Comparison of ENCODE assay signal across 37 mouse cellular contexts in the genomic region with DNA sequence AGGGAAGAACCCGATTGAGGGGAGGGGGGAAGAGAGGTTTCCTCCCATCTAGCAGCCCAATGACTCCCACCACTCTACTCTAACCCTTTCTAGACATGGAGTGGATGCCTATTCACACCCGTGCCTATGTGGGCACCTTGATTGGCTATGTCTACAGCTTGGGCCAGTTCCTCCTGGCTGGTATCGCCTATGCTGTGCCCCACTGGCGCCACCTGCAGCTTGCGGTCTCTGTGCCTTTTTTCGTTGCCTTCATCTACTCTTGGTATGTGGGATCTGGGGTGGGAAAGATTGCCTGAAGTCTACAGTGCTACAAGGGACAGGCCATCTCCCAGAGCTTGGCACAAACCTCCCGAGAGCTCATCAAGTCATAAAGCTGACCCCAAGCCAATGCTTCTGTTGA. TPM values are rescaled to one million over a fixed set of nuclear protein-coding genes. Genes with fewer than 3 reads are reported as not detected.
DNase-seq lines count a peak whose midpoint lies in the region; ATAC-seq and TF ChIP-seq lines count a peak whose summit lies in the region.
"Had no signal": no experiment of that assay in that cellular context is flagged by ENCODE, and none has a peak within 500 bp of the region (broad histone marks: within the 10 kb centered on the region; RNA-seq: fewer than 3 reads in every experiment).

No protein-coding gene starts in this region.

- H3K4me1 ChIP-seq in kidney, embryonic 16.5 days (ENCODE audit: insufficient read depth, low read length): no peaks in the 10 kb centered on the region
- no peaks in the 10 kb centered on the region for H3K4me1 ChIP-seq in lung, embryonic 14.5 days (ENCODE audit: insufficient read depth)
- H3K4me1 ChIP-seq: embryonic facial prominence, embryonic 12.5 days; forebrain, embryonic 15.5 days; heart, embryonic 10.5 days; heart, embryonic 15.5 days; midbrain, embryonic 13.5 days; neural tube, embryonic 13.5 days had no signal

- no peak for ATAC-seq in kidney, embryonic 16.5 days (ENCODE audit: low FRiP score, low TSS enrichment)
- ATAC-seq in lung, embryonic 14.5 days (ENCODE audit: insufficient read depth): no peak
- ATAC-seq: activated CD4-positive, CD25-positive, alpha-beta regulatory T cell, adult 4 months; forebrain, embryonic 15.5 days; hindbrain, embryonic 16.5 days; lung, postnatal 0 days; midbrain, embryonic 13.5 days had no signal

- H3K4me2 ChIP-seq in kidney, embryonic 16.5 days (replicated peaks; ENCODE audit: low read depth, low read length): no peak overlapping the region
- H3K4me2 ChIP-seq in lung, embryonic 14.5 days: no peak overlapping the region
- H3K4me2 ChIP-seq: embryonic facial prominence, embryonic 12.5 days; forebrain, embryonic 15.5 days; heart, embryonic 15.5 days; midbrain, embryonic 13.5 days; neural tube, embryonic 13.5 days had no signal

- peak; percentile 18 for DNase-seq in kidney, postnatal 10 days
- DNase-seq in lung, embryonic 14.5 days: no peak
- DNase-seq in lung, postnatal 14 days: no peak
- peak; percentile 12 for DNase-seq in ES-CJ7 (ENCODE audit: low read depth, low spot score)
- DNase-seq in kidney, postnatal 4 days: peak; percentile 30 to 34
- DNase-seq in cerebellum, postnatal 25 days: no peak
- DNase-seq in adrenal gland, postnatal 14 days: no peak
- DNase-seq: adrenal gland, adult 2 months; cerebellum, adult 2 months; cerebellum, postnatal 36 days; gastrocnemius, postnatal 25 days; heart, adult 11 months; layer of hippocampus, postnatal 36 days; left cerebral cortex, postnatal 4 days had no signal

- H3K9me3 ChIP-seq in kidney, embryonic 16.5 days (ENCODE audit: low read length): no peaks in the 10 kb centered on the region
- no peaks in the 10 kb centered on the region for H3K9me3 ChIP-seq in lung, embryonic 14.5 days (ENCODE audit: low read depth, low read length)
- H3K9me3 ChIP-seq: embryonic facial prominence, embryonic 12.5 days; forebrain, embryonic 10.5 days; forebrain, embryonic 15.5 days; heart, embryonic 10.5 days; heart, embryonic 15.5 days; midbrain, embryonic 13.5 days; neural tube, embryonic 13.5 days had no signal

- H3K36me3 ChIP-seq in kidney, embryonic 16.5 days (ENCODE audit: insufficient read depth, low read length): no peaks in the 10 kb centered on the region
- H3K36me3 ChIP-seq in lung, embryonic 14.5 days (ENCODE audit: insufficient read depth): no peaks in the 10 kb centered on the region
- H3K36me3 ChIP-seq: embryonic facial prominence, embryonic 12.5 days; forebrain, embryonic 10.5 days; forebrain, embryonic 15.5 days; heart, embryonic 10.5 days; heart, embryonic 15.5 days; midbrain, embryonic 13.5 days; neural tube, embryonic 13.5 days had no signal

- H3K4me3 ChIP-seq in kidney, embryonic 16.5 days (ENCODE audit: low read length): no peak overlapping the region
- no peak overlapping the region for H3K4me3 ChIP-seq in lung, embryonic 14.5 days (ENCODE audit: low read depth, low read length)
- H3K4me3 ChIP-seq: embryonic facial prominence, embryonic 12.5 days; forebrain, embryonic 10.5 days; forebrain, embryonic 15.5 days; heart, embryonic 10.5 days; heart, embryonic 15.5 days; midbrain, embryonic 13.5 days; neural tube, embryonic 13.5 days had no signal

- H3K27ac ChIP-seq in kidney, embryonic 16.5 days (ENCODE audit: low read length): no peak overlapping the region
- no peak overlapping the region for H3K27ac ChIP-seq in lung, embryonic 14.5 days (ENCODE audit: low read depth)
- H3K27ac ChIP-seq: embryonic facial prominence, embryonic 12.5 days; forebrain, embryonic 10.5 days; forebrain, embryonic 15.5 days; heart, embryonic 10.5 days; heart, embryonic 15.5 days; macrophage; midbrain, embryonic 13.5 days; neural tube, embryonic 13.5 days had no signal

- TF ChIP-seq CTCF in lung, embryonic 14.5 days (IDR thresholded peaks at IDR 0.05; ENCODE audit: low read depth): peak; percentile 13; the same call in 1 of the 2 replicates

- H3K9ac ChIP-seq in kidney, embryonic 16.5 days (replicated peaks; ENCODE audit: low read length): no peak overlapping the region
- no peak overlapping the region for H3K9ac ChIP-seq in lung, embryonic 14.5 days
- H3K9ac ChIP-seq: embryonic facial prominence, embryonic 12.5 days; forebrain, embryonic 15.5 days; heart, embryonic 15.5 days; midbrain, embryonic 13.5 days; neural tube, embryonic 13.5 days had no signal

- no peaks in the 10 kb centered on the region for H3K27me3 ChIP-seq in kidney, embryonic 16.5 days (ENCODE audit: insufficient read depth, low read length)
- H3K27me3 ChIP-seq in lung, embryonic 14.5 days (ENCODE audit: insufficient read depth, low read length): no peaks in the 10 kb centered on the region
- H3K27me3 ChIP-seq: embryonic facial prominence, embryonic 12.5 days; forebrain, embryonic 15.5 days; heart, embryonic 15.5 days; midbrain, embryonic 13.5 days; neural tube, embryonic 13.5 days had no signal

- WGBS in kidney, embryonic 16.5 days: 94% methylated on average over 7 of the region's 7 CpGs
- 87% methylated on average over 7 of the region's 7 CpGs for WGBS in lung, embryonic 14.5 days

RNA-seq across cellular contexts. Expression of a gene that starts 3.3 kb away (rescaled TPM):
- polyA plus RNA-seq in kidney, embryonic 16.5 days (2015; fragmentation: Nextera tagmentation; extraction: Ambion mirVana): 48.8 and 59.4 TPM in 2 replicates
- polyA plus RNA-seq in lung, embryonic 14.5 days (2014; fragmentation: Nextera tagmentation; extraction: Ambion mirVana): not detected in 2 replicates
- not detected in 2 replicates for total RNA-seq in adrenal gland, postnatal 14 days (2021)
- total RNA-seq: adrenal gland, adult 2 months; CH12.LX; gastrocnemius, adult 18-20 months; gastrocnemius, postnatal 25 days; heart, postnatal 25 days; megakaryocyte-erythroid progenitor cell, adult 5-6 weeks had no signal
- polyA plus RNA-seq: activated CD4-positive, CD25-positive, alpha-beta regulatory T cell, adult 4 months; adrenal gland, adult 2 months; C2C12; forebrain, embryonic 10.5 days; heart, embryonic 15.5 days; intestine, embryonic 14.5 days; liver, embryonic 16.5 days; lung, postnatal 0 days; macrophage; stomach, embryonic 14.5 days; testis, adult 2 months; thymus, postnatal 0 days; urinary bladder, adult 2 months had no signal

RNA-seq across cellular contexts. Expression of a gene that starts 30.0 kb away (rescaled TPM):
- polyA plus RNA-seq in kidney, embryonic 16.5 days (2015; fragmentation: Nextera tagmentation; extraction: Ambion mirVana): 15.7 and 16.3 TPM in 2 replicates
- not detected in 2 replicates for polyA plus RNA-seq in lung, embryonic 14.5 days (2014; fragmentation: Nextera tagmentation; extraction: Ambion mirVana)
- total RNA-seq in adrenal gland, postnatal 14 days (2021): 0.15 and 0.53 TPM in 2 replicates
- total RNA-seq: CH12.LX; gastrocnemius, adult 18-20 months; gastrocnemius, postnatal 25 days; heart, postnatal 25 days; megakaryocyte-erythroid progenitor cell, adult 5-6 weeks had no signal
- polyA plus RNA-seq: C2C12; macrophage; stomach, embryonic 14.5 days; urinary bladder, adult 2 months had no signal

RNA-seq across cellular contexts. Expression of a gene that starts 42.5 kb away (rescaled TPM):
- polyA plus RNA-seq in kidney, embryonic 16.5 days (2015; fragmentation: Nextera tagmentation; extraction: Ambion mirVana): 0.11 and 0.14 TPM in 2 replicates
- polyA plus RNA-seq in lung, embryonic 14.5 days (2014; fragmentation: Nextera tagmentation; extraction: Ambion mirVana): 0.05 and 0.08 TPM in 2 replicates
- 1.5 and 2.4 TPM in 2 replicates for total RNA-seq in adrenal gland, postnatal 14 days (2021)
- total RNA-seq: CH12.LX; gastrocnemius, adult 18-20 months; gastrocnemius, postnatal 25 days; heart, postnatal 25 days; megakaryocyte-erythroid progenitor cell, adult 5-6 weeks had no signal
- polyA plus RNA-seq: activated CD4-positive, CD25-positive, alpha-beta regulatory T cell, adult 4 months; C2C12; forebrain, embryonic 10.5 days; liver, embryonic 16.5 days; macrophage had no signal

Comparison
In these comparisons a context has a peak if more than half of its experiments do, and no peak if none do; other contexts are left out.
1. DNase-seq: peak in kidney, postnatal 10 days (single experiment), ES-CJ7 (single experiment) and kidney, postnatal 4 days (2 of 2); none in lung, embryonic 14.5 days (single experiment), lung, postnatal 14 days (single experiment), cerebellum, postnatal 25 days (0 of 2) and adrenal gland, postnatal 14 days (single experiment).
2. RNA of a gene that starts 3.3 kb away (polyA plus RNA-seq): 48.8 to 59.4 TPM in kidney, embryonic 16.5 days; not detected in lung, embryonic 14.5 days; every median in the first group is over 10 times any median in the second.
3. RNA of a gene that starts 30.0 kb away (polyA plus RNA-seq): 15.7 to 16.3 TPM in kidney, embryonic 16.5 days; not detected in lung, embryonic 14.5 days; every median in the first group is over 10 times any median in the second.